In the genomic region with DNA sequence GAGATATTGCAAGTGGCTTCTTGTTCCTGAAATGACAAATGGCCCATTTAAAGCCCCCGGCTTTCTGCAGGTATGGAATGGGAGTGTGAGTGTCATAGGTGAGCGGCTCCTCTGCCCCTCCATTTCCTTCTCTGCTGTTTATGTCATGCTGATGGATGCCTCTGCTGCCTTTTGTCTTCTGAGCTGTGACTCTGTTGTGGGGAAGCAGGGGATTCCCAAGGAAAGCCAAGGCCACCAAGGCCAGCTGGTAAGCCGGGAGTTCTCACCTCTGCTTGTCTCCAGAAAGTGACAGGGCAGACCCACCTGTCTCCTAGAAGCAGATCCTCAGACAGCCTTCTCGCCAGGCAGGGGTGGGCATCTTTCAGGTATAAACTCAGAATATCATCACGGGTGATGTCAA, we compare ENCODE assay signal across 10 mouse cellular contexts.
DNase-seq lines count a peak whose midpoint lies in the region; ATAC-seq and TF ChIP-seq lines count a peak whose summit lies in the region.
"Had no signal": no experiment of that assay in that cellular context is flagged by ENCODE, and none has a peak within 500 bp of the region (broad histone marks: within the 10 kb centered on the region; RNA-seq: fewer than 3 reads in every experiment).

No protein-coding gene starts in this region.

- TF ChIP-seq POLR2A in heart, adult 2 months (IDR thresholded peaks at IDR 0.05; ENCODE audit: insufficient read depth, low read depth, low read length) = no peak
- no peak for TF ChIP-seq POLR2A in liver, adult 2 months (IDR thresholded peaks at IDR 0.05; ENCODE audit: extremely low read depth, insufficient read depth, low read length)

- H3K4me2 ChIP-seq in liver, embryonic 12.5 days = no peak overlapping the region
- H3K4me2 ChIP-seq in embryonic facial prominence, embryonic 15.5 days (replicated peaks) = no peak overlapping the region

- intact Hi-C loops in heart, adult 2 months (cut with DNase I) = loop anchor here (5.0 kb wide), 1 partner anchor 63 kb away; no protein-coding TSS in a partner anchor

- TF ChIP-seq CTCF in heart, adult 2 months (IDR thresholded peaks at IDR 0.05) = no peak
- no peak for TF ChIP-seq CTCF in liver, adult 2 months (IDR thresholded peaks at IDR 0.05; ENCODE audit: low read depth, low read length)

- 73% methylated on average over 5 of the region's 5 CpGs for WGBS in heart, adult 2 months
- WGBS in liver, adult 2 months = 80% methylated on average over 5 of the region's 5 CpGs
- WGBS in liver, embryonic 12.5 days (ENCODE audit: insufficient replicate concordance) = 48% methylated on average over 5 of the region's 5 CpGs
- WGBS in embryonic facial prominence, embryonic 15.5 days = 75% methylated on average over 5 of the region's 5 CpGs

- H3K27me3 ChIP-seq in heart, adult 2 months (ENCODE audit: control insufficient read depth, insufficient read depth, low read length) = no peaks in the 10 kb centered on the region
- no peaks in the 10 kb centered on the region for H3K27me3 ChIP-seq in liver, adult 2 months (ENCODE audit: control insufficient read depth, insufficient read depth, low read length)
- H3K27me3 ChIP-seq in liver, embryonic 12.5 days (replicated peaks) = no peaks in the 10 kb centered on the region
- H3K27me3 ChIP-seq in embryonic facial prominence, embryonic 15.5 days = no peaks in the 10 kb centered on the region
- H3K27me3 ChIP-seq: CH12.LX had no signal

- H3K4me1 ChIP-seq in heart, adult 2 months (ENCODE audit: control insufficient read depth, insufficient read depth, low read length) = peaks cover 28% of the 10 kb centered on the region
- H3K4me1 ChIP-seq in liver, adult 2 months (ENCODE audit: control insufficient read depth, insufficient read depth, low read length) = no peaks in the 10 kb centered on the region; the same call in 1 of the 2 replicates
- H3K4me1 ChIP-seq in liver, embryonic 12.5 days = no peaks in the 10 kb centered on the region
- H3K4me1 ChIP-seq in embryonic facial prominence, embryonic 15.5 days = peaks cover 24% of the 10 kb centered on the region

- DNase-seq in heart, adult 2 months = no peak
- no peak for DNase-seq in heart, adult 8-10 months (ENCODE audit: low spot score)
- DNase-seq in liver, adult 2 months (ENCODE audit: extremely low read depth, low read depth, low spot score) = no peak
- peak; percentile 14 to 22 for DNase-seq in kidney, postnatal 36 days
- DNase-seq in thymus, postnatal 4 days = no peak
- no peak for DNase-seq in testis, postnatal 10 days (ENCODE audit: low spot score)
- DNase-seq: cerebellum, adult 11-12 months had no signal

- ATAC-seq in liver, embryonic 12.5 days = no peak
- ATAC-seq in embryonic facial prominence, embryonic 15.5 days (ENCODE audit: insufficient number of reproducible peaks, low FRiP score, low TSS enrichment, low read depth) = no peak

- no peak overlapping the region for H3K9ac ChIP-seq in heart, adult 2 months (ENCODE audit: low read depth, low read length)
- H3K9ac ChIP-seq in liver, adult 2 months (ENCODE audit: low read depth, low read length) = no peak overlapping the region
- no peak overlapping the region for H3K9ac ChIP-seq in liver, embryonic 12.5 days
- no peak overlapping the region for H3K9ac ChIP-seq in embryonic facial prominence, embryonic 15.5 days

- H3K36me3 ChIP-seq in heart, adult 2 months (ENCODE audit: control insufficient read depth, insufficient read depth, low read length) = no peaks in the 10 kb centered on the region
- no peaks in the 10 kb centered on the region for H3K36me3 ChIP-seq in liver, adult 2 months (ENCODE audit: control insufficient read depth, insufficient read depth, low read length)
- H3K36me3 ChIP-seq in liver, embryonic 12.5 days = no peaks in the 10 kb centered on the region
- no peaks in the 10 kb centered on the region for H3K36me3 ChIP-seq in embryonic facial prominence, embryonic 15.5 days

- H3K79me2 ChIP-seq in heart, adult 2 months (replicated peaks; ENCODE audit: control insufficient read depth, insufficient read depth, low read length) = no peaks in the 10 kb centered on the region
- no peaks in the 10 kb centered on the region for H3K79me2 ChIP-seq in liver, adult 2 months (ENCODE audit: control insufficient read depth, insufficient read depth, low read length)

- H3K27ac ChIP-seq in heart, adult 2 months = peak overlapping the region; percentile 60
- H3K27ac ChIP-seq in liver, adult 2 months (replicated peaks; ENCODE audit: insufficient read depth, low read depth, low read length) = 0 out of 2 replicates have a peak overlapping the region, but pooled peaks have one; percentile 1
- no peak overlapping the region for H3K27ac ChIP-seq in liver, embryonic 12.5 days
- 0 out of 2 replicates have a peak overlapping the region, but pooled peaks have one; percentile 65 for H3K27ac ChIP-seq in embryonic facial prominence, embryonic 15.5 days (replicated peaks)

- TF ChIP-seq EP300 in heart, adult 2 months (IDR thresholded peaks at IDR 0.05; ENCODE audit: insufficient read depth, low read depth, low read length) = no peak

- 0 out of 2 replicates have a peak, but pooled peaks cover 5% of the 10 kb centered on the region for H3K9me3 ChIP-seq in liver, embryonic 12.5 days (replicated peaks)
- H3K9me3 ChIP-seq in embryonic facial prominence, embryonic 15.5 days (replicated peaks) = no peaks in the 10 kb centered on the region

- H3K4me3 ChIP-seq in heart, adult 2 months = no peak overlapping the region
- no peak overlapping the region for H3K4me3 ChIP-seq in liver, adult 2 months (ENCODE audit: insufficient read depth, low read depth, low read length)
- H3K4me3 ChIP-seq in liver, embryonic 12.5 days = no peak overlapping the region
- no peak overlapping the region for H3K4me3 ChIP-seq in embryonic facial prominence, embryonic 15.5 days (replicated peaks)

Comparison
In these comparisons a context has a peak if more than half of its experiments do, and no peak if none do; other contexts are left out.
1. DNase-seq: peak in kidney, postnatal 36 days (2 of 2); none in heart, adult 2 months (0 of 2), heart, adult 8-10 months (single experiment), liver, adult 2 months (single experiment), thymus, postnatal 4 days (single experiment) and testis, postnatal 10 days (single experiment).